Mouse (Mus musculus): ENCODE data around the gene Ccdc169. TPM values are rescaled to one million over a fixed set of nuclear protein-coding genes. Genes with fewer than 3 reads are reported as not detected.

Ccdc169 gene
- polyA plus RNA-seq, 1 experiment from 2014 or later = 0.13 TPM

DNA sequence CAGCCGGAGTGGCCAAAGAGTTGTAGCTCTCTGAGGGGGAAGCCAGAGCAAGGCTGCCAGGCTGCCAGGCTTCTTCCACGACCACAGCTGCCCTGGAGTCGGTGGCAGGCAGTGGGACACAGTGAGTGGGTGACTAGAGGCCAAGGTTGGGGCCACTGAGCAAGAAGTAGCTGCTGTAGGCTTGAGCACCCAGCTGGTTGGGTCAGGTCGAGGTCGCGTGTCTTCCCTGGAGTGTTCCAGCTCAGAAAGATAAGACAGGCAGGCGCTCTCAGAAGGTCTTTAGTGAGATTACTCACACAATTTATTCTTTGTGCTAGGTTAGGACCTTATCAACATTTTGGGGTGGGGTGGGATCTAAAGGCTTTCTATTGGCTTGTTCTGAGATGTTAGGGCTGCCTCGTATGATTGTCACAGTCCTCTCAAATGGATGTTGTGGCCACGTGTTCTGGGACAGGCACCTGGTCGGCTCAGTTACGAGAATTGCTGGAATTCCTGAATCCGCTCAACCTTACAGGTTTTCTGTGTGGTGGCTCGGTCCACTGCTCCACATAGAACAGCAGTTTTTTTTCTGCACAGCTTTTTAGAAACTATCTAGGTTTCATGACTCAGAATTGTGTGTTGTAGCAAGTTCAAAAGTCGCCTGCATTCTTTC is 31.6 kb upstream of the Ccdc169 start:
- H3K9ac ChIP-seq = no peak overlapping the region
- no peak overlapping the region for H3K4me3 ChIP-seq
- no peak overlapping the region; the same call in 1 of the 2 replicates for H3K27ac ChIP-seq
- 66% methylated on average over 14 of the region's 14 CpGs for WGBS
- H3K36me3 ChIP-seq = no peaks in the 10 kb centered on the region
- ATAC-seq (ENCODE audit: insufficient number of reproducible peaks, low FRiP score, low TSS enrichment, low read depth) = no peak
- no peak overlapping the region for H3K4me2 ChIP-seq
- H3K27me3 ChIP-seq = no peaks in the 10 kb centered on the region
- no peaks in the 10 kb centered on the region for H3K9me3 ChIP-seq
- H3K4me1 ChIP-seq = no peaks in the 10 kb centered on the region

DNA sequence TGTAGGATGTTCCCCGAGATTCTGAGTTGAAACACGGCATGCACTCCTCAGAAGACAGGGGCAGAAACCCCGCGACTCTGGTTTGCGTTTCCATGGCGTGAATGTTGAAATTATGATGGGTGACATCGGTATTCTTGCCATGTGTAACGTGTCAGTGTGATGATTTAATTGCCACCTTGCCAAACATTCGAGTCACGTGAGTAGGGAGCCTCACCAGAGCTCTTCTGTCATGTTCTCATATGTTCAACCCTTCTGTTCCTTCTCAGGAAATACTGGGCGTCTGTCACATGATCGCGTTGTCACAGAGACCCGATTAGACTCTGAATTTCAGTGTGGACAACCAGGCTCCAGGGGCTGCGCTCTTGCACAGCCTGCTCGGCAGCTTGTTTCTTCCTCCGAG is 31.1 kb upstream of the Ccdc169 start:
- Histone ChIP-seq H3K9me3 (no peaks in the 10 kb centered on the region), H3K27me3 (no peaks in the 10 kb centered on the region), H3K4me1 (no peaks in the 10 kb centered on the region), H3K9ac (no peak overlapping the region), H3K27ac (no peak overlapping the region), H3K4me3 (no peak overlapping the region), H3K4me2 (no peak overlapping the region), H3K36me3 (no peaks in the 10 kb centered on the region)
- WGBS = 85% methylated on average over 17 of the region's 17 CpGs
- ATAC-seq (ENCODE audit: insufficient number of reproducible peaks, low FRiP score, low TSS enrichment, low read depth) = no peak

DNA sequence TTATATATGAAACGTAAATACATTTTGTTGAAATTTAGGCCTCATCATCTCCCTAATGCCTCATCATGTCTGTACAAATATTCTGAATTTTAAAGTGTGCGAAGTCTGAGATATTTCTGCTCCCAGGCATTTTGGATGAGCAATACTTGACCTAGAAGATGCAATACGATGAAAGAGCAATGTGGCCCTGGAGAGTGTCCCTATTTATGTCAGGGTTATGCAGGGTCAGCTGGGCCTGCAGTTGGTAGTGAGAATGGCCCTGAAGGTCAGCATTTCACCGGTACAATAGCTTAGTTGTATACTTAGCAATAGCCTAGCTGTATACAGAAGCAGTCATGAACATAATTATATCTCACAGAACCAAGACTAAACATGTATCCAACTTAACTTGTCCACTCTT is 28.0 kb upstream of the Ccdc169 start:
- Histone ChIP-seq H3K4me2 (no peak overlapping the region), H3K27ac (no peak overlapping the region), H3K9ac (no peak overlapping the region), H3K4me3 (no peak overlapping the region), H3K27me3 (no peaks in the 10 kb centered on the region), H3K36me3 (no peaks in the 10 kb centered on the region), H3K9me3 (no peaks in the 10 kb centered on the region), H3K4me1 (peaks cover 6% of the 10 kb centered on the region)
- ATAC-seq (ENCODE audit: insufficient number of reproducible peaks, low FRiP score, low TSS enrichment, low read depth) = no peak
- 84% methylated on average over 4 of the region's 4 CpGs for WGBS

DNA sequence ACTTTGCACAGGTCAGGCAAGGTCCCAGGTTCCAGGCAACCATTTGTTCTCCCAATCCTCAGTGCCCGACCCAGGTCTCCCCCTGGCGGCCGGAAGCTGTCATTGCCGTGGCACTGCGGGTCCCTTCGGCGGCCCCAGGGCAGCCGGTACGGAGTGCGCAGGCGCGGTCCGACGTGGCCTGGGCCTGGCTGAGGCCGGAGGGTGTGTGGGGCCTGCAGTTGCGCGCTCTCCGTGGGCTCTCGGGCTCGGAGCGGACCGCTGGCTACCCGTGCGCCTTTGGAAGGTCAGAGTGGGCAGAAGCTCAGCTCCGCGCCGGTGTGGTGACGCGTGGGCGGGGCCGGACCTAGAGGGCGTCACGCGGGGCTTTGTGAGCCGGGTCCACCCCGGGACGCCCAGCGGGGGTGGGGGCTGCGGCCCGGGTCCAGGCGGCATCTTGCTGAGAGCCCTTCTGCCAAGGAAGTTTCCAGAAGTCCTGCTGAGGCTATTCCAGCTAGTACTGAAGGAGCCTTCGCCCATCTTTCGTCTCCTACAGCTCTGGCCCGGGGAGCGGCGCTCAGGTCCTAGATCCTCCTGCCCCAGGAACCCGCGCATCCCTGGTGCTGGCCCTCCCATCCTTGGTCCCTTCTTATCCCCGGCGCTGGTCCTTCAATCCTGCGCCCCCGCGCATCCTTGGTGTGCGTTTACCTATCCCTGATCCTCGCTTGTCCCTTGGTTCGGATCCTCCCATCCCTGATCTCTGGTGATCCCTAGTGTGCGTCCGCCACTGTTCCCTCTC is 25.0 kb upstream of the Ccdc169 start, which contains the start of gene Spg20:
Gene Spg20 (plus strand): TSS at position 174 of the 775 bp plus-strand sequence.
- no peaks in the 10 kb centered on the region for H3K27me3 ChIP-seq
- peak; percentile 90 for ATAC-seq (ENCODE audit: insufficient number of reproducible peaks, low FRiP score, low TSS enrichment, low read depth)
- under 1% methylated on average over 55 of the region's 58 CpGs for WGBS

GRCm38 (mm10) chr3:55112710-55113415 is 24.3 kb upstream of the Ccdc169 start:
- 8% methylated on average over 16 of the region's 16 CpGs for WGBS
- Histone ChIP-seq H3K9ac (peak overlapping the region; percentile 98), H3K27ac (peak overlapping the region; percentile 98), H3K36me3 (peaks cover 17% of the 10 kb centered on the region), H3K9me3 (no peaks in the 10 kb centered on the region), H3K4me1 (peaks cover 13% of the 10 kb centered on the region), H3K4me2 (peak overlapping the region; percentile 49), H3K4me3 (peak overlapping the region; percentile 85), H3K27me3 (no peaks in the 10 kb centered on the region)
- ATAC-seq (ENCODE audit: insufficient number of reproducible peaks, low FRiP score, low TSS enrichment, low read depth) = no peak

More for the DNA sequence above, 25.0 kb upstream of the Ccdc169 start, which contains the start of gene Spg20:
- Histone ChIP-seq H3K4me2 (peak within 1 kb of the TSS; percentile 49), H3K36me3 (peaks cover 9% of the 10 kb centered on the region), H3K9me3 (no peaks in the 10 kb centered on the region), H3K9ac (peak within 1 kb of the TSS; percentile 98), H3K27ac (peak within 1 kb of the TSS; percentile 98), H3K4me3 (peak within 1 kb of the TSS; percentile 85), H3K4me1 (peaks cover 13% of the 10 kb centered on the region)

- WGBS = 59% methylated on average over 7 of the region's 7 CpGs
- peaks cover 14% of the 10 kb centered on the region for H3K4me1 ChIP-seq
- no peak overlapping the region for H3K27ac ChIP-seq
- no peaks in the 10 kb centered on the region for H3K9me3 ChIP-seq
- H3K36me3 ChIP-seq = peaks cover 33% of the 10 kb centered on the region
- no peak overlapping the region for H3K9ac ChIP-seq
- ATAC-seq (ENCODE audit: insufficient number of reproducible peaks, low FRiP score, low TSS enrichment, low read depth) = no peak
- no peaks in the 10 kb centered on the region for H3K27me3 ChIP-seq
- no peak overlapping the region for H3K4me3 ChIP-seq
- H3K4me2 ChIP-seq = no peak overlapping the region
Observed at GRCm38 (mm10) chr3:55114313-55115065, 22.6 kb upstream of the Ccdc169 start.

DNA sequence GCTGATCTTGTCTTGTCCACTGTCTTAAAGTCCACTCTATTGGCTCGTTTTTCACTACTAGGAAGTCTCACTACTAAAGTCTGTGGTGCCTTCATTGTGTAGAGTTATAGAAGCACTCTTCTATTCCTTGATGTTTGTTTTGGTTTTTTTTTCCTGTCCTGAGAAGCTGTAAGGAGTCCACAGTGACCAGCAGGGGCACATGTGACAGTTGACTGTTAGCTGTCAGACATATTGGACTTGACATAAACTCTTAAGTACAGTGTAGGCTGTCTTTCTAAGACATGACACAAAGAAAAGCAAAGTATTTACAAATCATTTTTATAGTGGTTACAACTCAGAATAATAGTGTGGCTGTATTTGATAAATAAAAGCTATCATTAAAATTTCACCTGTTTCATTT is 22.1 kb upstream of the Ccdc169 start:
- Histone ChIP-seq H3K27ac (no peak overlapping the region), H3K9ac (no peak overlapping the region), H3K4me2 (no peak overlapping the region), H3K27me3 (no peaks in the 10 kb centered on the region), H3K4me3 (no peak overlapping the region), H3K36me3 (peaks cover 36% of the 10 kb centered on the region), H3K4me1 (peaks cover 14% of the 10 kb centered on the region), H3K9me3 (no peaks in the 10 kb centered on the region)
- WGBS = 47% methylated on average over 1 of the region's 1 CpGs
- ATAC-seq (ENCODE audit: insufficient number of reproducible peaks, low FRiP score, low TSS enrichment, low read depth) = no peak

GRCm38 (mm10) chr3:55115989-55116388 is 21.1 kb upstream of the Ccdc169 start:
- ATAC-seq (ENCODE audit: insufficient number of reproducible peaks, low FRiP score, low TSS enrichment, low read depth) = no peak
- Histone ChIP-seq H3K9ac (no peak overlapping the region), H3K4me1 (peaks cover 14% of the 10 kb centered on the region), H3K36me3 (peaks cover 44% of the 10 kb centered on the region), H3K27me3 (no peaks in the 10 kb centered on the region), H3K9me3 (no peaks in the 10 kb centered on the region), H3K4me2 (no peak overlapping the region), H3K4me3 (no peak overlapping the region), H3K27ac (no peak overlapping the region)
- 78% methylated on average over 8 of the region's 8 CpGs for WGBS

GRCm38 (mm10) chr3:55119275-55119898 is 17.8 kb upstream of the Ccdc169 start:
- no peak for ATAC-seq (ENCODE audit: insufficient number of reproducible peaks, low FRiP score, low TSS enrichment, low read depth)
- H3K4me3 ChIP-seq = no peak overlapping the region
- no peak overlapping the region for H3K4me2 ChIP-seq
- 82% methylated on average over 6 of the region's 6 CpGs for WGBS
- no peaks in the 10 kb centered on the region for H3K27me3 ChIP-seq
- H3K9me3 ChIP-seq = no peaks in the 10 kb centered on the region
- H3K9ac ChIP-seq = no peak overlapping the region
- H3K4me1 ChIP-seq = peaks cover 6% of the 10 kb centered on the region
- H3K36me3 ChIP-seq = peaks cover 76% of the 10 kb centered on the region
- H3K27ac ChIP-seq = 0 out of 2 replicates have a peak overlapping the region, but pooled peaks have one; percentile 54

DNA sequence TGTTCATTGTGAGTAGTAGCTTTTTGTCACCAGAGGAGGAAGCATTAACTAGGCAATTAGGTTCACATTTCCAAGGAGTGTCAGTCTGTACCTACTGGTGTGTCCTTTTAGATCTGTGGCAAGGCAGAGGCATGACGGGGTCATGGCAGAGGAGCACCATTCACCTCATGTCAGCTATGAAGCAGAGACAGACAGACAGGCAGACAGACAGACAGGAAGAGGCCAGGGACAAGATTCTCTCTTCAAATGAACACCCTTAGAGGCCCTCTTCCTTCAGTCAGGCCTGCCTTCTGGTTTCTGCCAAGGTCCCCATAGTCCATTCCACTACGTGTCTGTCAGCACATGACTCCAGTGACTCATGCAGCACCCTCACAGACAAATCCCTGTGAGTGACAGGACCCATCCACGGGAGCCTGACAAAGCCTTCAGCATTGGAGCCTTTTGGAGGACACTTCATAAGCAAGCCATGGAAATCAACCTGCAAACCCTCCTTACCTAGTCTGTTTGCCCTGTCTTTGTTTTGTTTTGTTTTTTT is 14.7 kb upstream of the Ccdc169 start:
- H3K27ac ChIP-seq = no peak overlapping the region
- peaks cover 2% of the 10 kb centered on the region; the same call in 1 of the 2 replicates for H3K4me1 ChIP-seq
- no peak overlapping the region for H3K4me2 ChIP-seq
- no peaks in the 10 kb centered on the region for H3K9me3 ChIP-seq
- H3K27me3 ChIP-seq = no peaks in the 10 kb centered on the region
- no peak overlapping the region for H3K4me3 ChIP-seq
- 79% methylated on average over 3 of the region's 3 CpGs for WGBS
- peaks cover 91% of the 10 kb centered on the region for H3K36me3 ChIP-seq
- H3K9ac ChIP-seq = no peak overlapping the region
- no peak for ATAC-seq (ENCODE audit: insufficient number of reproducible peaks, low FRiP score, low TSS enrichment, low read depth)

DNA sequence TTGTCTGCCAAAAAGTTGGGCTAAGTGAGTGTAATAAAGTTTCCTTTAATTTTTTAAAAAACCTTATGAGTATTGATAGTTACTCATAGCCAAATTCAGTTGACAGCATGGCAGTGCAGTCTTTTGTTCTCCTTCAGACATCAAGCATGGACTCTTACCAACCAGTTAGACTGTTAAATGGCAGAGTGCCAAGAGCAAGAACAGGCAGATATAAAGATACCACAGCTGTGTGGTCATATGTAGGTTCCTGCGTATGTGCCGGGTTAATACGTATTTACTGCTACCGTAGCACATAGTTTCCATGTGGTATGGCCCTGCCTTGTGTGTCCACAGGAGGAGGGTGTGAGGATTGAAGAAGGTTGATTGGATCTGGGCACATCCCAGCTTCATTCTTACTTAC is 14.1 kb upstream of the Ccdc169 start:
- Histone ChIP-seq H3K27ac (no peak overlapping the region), H3K4me3 (no peak overlapping the region), H3K4me1 (peaks cover 2% of the 10 kb centered on the region; the same call in 1 of the 2 replicates), H3K9me3 (no peaks in the 10 kb centered on the region), H3K4me2 (no peak overlapping the region), H3K9ac (no peak overlapping the region), H3K27me3 (no peaks in the 10 kb centered on the region), H3K36me3 (peaks cover 91% of the 10 kb centered on the region)
- no peak for ATAC-seq (ENCODE audit: insufficient number of reproducible peaks, low FRiP score, low TSS enrichment, low read depth)
- WGBS = 59% methylated on average over 4 of the region's 4 CpGs
